Mouse (Mus musculus): ENCODE measurements around the gene Snap25.

- TF ChIP-seq CTCF (IDR thresholded peaks at IDR 0.05; ENCODE audit: low read depth, low read length) (no peak), POLR2A (IDR thresholded peaks at IDR 0.05; ENCODE audit: extremely low read depth, insufficient read depth, low read length) (no peak)
Observed at GRCm38 (mm10) chr2:136744683-136745326, 31.6 kb downstream of the Snap25 start.
